Mouse (Mus musculus) limb, embryonic 11.5 days (tissue): ENCODE data around the gene Olfr1205. TPM values are rescaled to one million over a fixed set of nuclear protein-coding genes. Genes with fewer than 3 reads are reported as not detected.

ENCODE experiments used
- ATAC-seq: fragments of 200-750 bp; cut with Nextera tagmentation; 2 replicates; pipeline ENCODE4 v1.8.0; 2017; ENCODE audit warnings: low read depth; ENCODE audit not compliant: insufficient number of reproducible peaks, low FRiP score, low TSS enrichment
- DNase-seq: peaks from one replicate; pipeline ENCODE4 v3.0.0-alpha.2; 2015; ENCODE audit warnings: low spot score
- H3K27ac ChIP-seq: fragments of 300-500 bp; sonication (generic); replicated peaks from 2 replicates; pipeline ENCODE4 v1.5.1; 2014; ENCODE audit warnings: low read depth, mild to moderate bottlenecking, low read length
- H3K27me3 ChIP-seq: fragments of 300-500 bp; sonication (generic); 2 replicates; pipeline ENCODE4 v1.6.1; 2014; ENCODE audit warnings: mild to moderate bottlenecking, low read length, mixed read lengths; ENCODE audit not compliant: control insufficient read depth, insufficient read depth
- H3K36me3 ChIP-seq: fragments of 300-500 bp; sonication (generic); 2 replicates; pipeline ENCODE4 v1.6.1; 2014; ENCODE audit warnings: mild to moderate bottlenecking, low read length, moderate library complexity, mixed read lengths; ENCODE audit not compliant: control insufficient read depth, insufficient read depth
- H3K4me1 ChIP-seq: fragments of 300-500 bp; sonication (generic); 2 replicates; pipeline ENCODE4 v1.6.1; 2014; ENCODE audit warnings: low read length, mixed read lengths; ENCODE audit not compliant: control insufficient read depth, insufficient read depth
- H3K4me2 ChIP-seq: fragments of 300-500 bp; sonication (generic); 2 replicates; pipeline ENCODE4 v1.6.1; 2014; ENCODE audit warnings: low read depth, mild to moderate bottlenecking, moderate library complexity; ENCODE audit not compliant: severe bottlenecking
- H3K4me3 ChIP-seq: fragments of 300-500 bp; sonication (generic); 2 replicates; pipeline ENCODE4 v1.5.1; 2014; ENCODE audit warnings: low read depth, low read length
- H3K9ac ChIP-seq: fragments of 300-500 bp; sonication (generic); 2 replicates; pipeline ENCODE4 v1.6.1; 2014; ENCODE audit warnings: mild to moderate bottlenecking, low read length
- H3K9me3 ChIP-seq: fragments of 300-500 bp; sonication (generic); 2 replicates; pipeline ENCODE4 v1.6.1; 2016; ENCODE audit warnings: low read length; ENCODE audit not compliant: control insufficient read depth
- WGBS: fragments of 180-500 bp; shearing (Covaris S2); extraction: QIAGEN DNeasy Blood & Tissue Kit; methylation state at CpG from one replicate; pipeline ENCODE4 v1.1.7; 2014; 5-methylcytosine and 5-hydroxymethylcytosine counted together
- polyA plus RNA-seq: library from polyadenylated mRNA; unstranded; fragments of >200 nt; fragmentation: Nextera tagmentation; extraction: Ambion mirVana; gene quantifications from 2 replicates; pipeline ENCODE4 v1.2.1, GENCODE M21; 2014

Gene Olfr1205
- polyA plus RNA-seq = not detected in 2 replicates

- Histone ChIP-seq H3K9ac (no peak within 1 kb of the TSS), H3K9me3 (no peaks in the 10 kb centered on the region), H3K4me1 (no peaks in the 10 kb centered on the region), H3K4me3 (no peak within 1 kb of the TSS), H3K27me3 (no peaks in the 10 kb centered on the region), H3K36me3 (no peaks in the 10 kb centered on the region), H3K4me2 (no peak within 1 kb of the TSS), H3K27ac (no peak within 1 kb of the TSS)
- ATAC-seq (no peak), DNase-seq (no peak)
- 92% methylated on average over 2 of the region's 2 CpGs for WGBS
Measured at GRCm38 (mm10) chr2:88829437-88829836, at the start of gene Olfr1205. Gene Olfr1205, plus strand, starts transcription at chr2:88829737.

DNA sequence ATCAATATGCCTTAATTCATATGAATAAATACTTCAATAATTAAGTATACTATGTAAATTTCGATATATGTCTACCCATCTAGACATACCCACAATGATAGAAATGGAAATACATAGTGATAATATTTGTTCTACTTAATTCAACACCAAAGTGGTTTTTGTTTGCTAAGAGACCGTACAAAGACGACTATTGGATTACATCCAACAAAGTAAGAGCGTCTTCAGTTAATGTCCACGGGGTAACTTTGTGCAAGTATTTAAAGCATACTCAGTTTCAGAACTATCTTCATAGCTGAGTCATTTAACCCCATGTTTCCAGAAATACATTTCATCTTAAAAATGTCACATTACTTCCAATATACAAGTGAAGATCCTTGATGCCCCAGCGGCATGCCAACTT is 36.8 kb upstream of the Olfr1205 start, which contains the start of gene Olfr1201:
TSS of gene Olfr1201 (plus strand) at position 301 of the 400 bp plus-strand sequence.
- Histone ChIP-seq H3K9ac (no peak within 1 kb of the TSS), H3K27ac (no peak within 1 kb of the TSS), H3K4me3 (no peak within 1 kb of the TSS), H3K9me3 (no peaks in the 10 kb centered on the region), H3K27me3 (no peaks in the 10 kb centered on the region), H3K36me3 (no peaks in the 10 kb centered on the region), H3K4me2 (no peak within 1 kb of the TSS), H3K4me1 (no peaks in the 10 kb centered on the region)
- DNase-seq (no peak), ATAC-seq (no peak)
- 89% methylated on average over 6 of the region's 6 CpGs for WGBS

DNA sequence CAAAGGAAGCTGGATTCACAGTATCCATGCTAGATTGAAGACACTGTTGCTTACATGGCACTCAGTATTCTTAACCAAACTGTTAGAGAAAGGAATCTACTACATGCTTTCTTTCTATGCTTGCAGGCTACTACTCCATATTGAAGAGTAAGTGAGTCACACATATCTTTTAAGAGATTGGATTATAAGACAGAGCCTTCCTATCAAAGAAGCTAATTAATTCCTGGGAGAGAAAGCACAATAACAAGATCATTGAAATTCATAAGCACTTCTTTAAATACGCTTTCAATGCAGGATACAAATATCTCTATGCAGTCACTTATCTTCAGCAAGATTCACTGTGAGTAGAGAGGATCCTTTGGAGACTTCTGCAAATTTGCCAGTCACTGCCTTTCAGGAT is 15.3 kb upstream of the Olfr1205 start, which contains the start of gene Olfr1202:
TSS of gene Olfr1202 (plus strand) at position 301 of the 400 bp plus-strand sequence.
- 88% methylated on average over 1 of the region's 1 CpGs for WGBS
- Histone ChIP-seq H3K36me3 (no peaks in the 10 kb centered on the region), H3K4me3 (no peak within 1 kb of the TSS), H3K27ac (no peak within 1 kb of the TSS), H3K9ac (no peak within 1 kb of the TSS), H3K4me1 (no peaks in the 10 kb centered on the region), H3K4me2 (no peak within 1 kb of the TSS), H3K9me3 (no peaks in the 10 kb centered on the region), H3K27me3 (no peaks in the 10 kb centered on the region)
- DNase-seq = no peak
- ATAC-seq = no peak

DNA sequence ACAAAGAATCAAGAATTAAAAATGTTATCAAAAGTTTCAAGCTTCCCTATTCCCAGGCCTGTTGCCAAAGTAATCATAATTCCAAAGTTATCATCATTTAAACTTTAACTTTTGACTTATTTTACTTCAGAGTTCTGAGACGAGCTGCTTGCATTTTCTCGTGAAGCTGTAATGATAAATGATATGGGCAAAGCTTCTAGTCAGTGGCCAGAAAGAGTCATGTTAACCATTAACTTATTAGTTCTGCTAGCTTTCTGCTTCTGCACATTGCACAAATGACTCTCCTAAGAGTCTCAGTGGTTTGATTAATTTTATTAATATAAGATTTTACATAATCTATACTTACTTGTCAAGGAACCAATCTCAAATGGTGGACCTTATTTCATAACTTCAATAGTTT is 8.9 kb downstream of the Olfr1205 start:
- ATAC-seq = no peak
- Histone ChIP-seq H3K36me3 (no peaks in the 10 kb centered on the region), H3K9ac (no peak overlapping the region), H3K4me3 (no peak overlapping the region), H3K4me2 (no peak overlapping the region), H3K4me1 (no peaks in the 10 kb centered on the region), H3K27ac (no peak overlapping the region), H3K9me3 (no peaks in the 10 kb centered on the region), H3K27me3 (no peaks in the 10 kb centered on the region)
- WGBS = 91% methylated on average over 2 of the region's 2 CpGs
- DNase-seq = no peak

DNA sequence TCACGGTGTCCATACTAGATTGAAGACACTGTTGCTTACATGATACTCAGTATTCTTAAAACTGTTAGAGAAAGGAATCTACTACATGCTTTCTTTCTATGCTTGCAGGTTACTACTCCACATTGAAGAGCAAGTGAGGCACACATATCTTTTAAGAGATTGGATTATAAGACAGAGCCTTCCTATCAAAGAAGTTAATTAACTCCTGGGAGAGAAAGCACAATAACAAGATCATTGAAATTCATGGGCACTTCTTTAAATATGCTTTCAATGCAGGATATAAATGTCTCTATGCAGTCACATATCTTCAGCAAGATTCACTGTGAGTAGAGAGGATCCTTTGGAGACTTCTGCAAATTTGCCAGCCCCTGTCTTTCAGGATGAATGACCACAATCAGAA is 19.5 kb downstream of the Olfr1205 start, which contains the start of gene Olfr1204:
TSS of gene Olfr1204 (plus strand) at position 301 of the 400 bp plus-strand sequence.
- H3K4me3 ChIP-seq = no peak within 1 kb of the TSS
- no peak within 1 kb of the TSS for H3K4me2 ChIP-seq
- H3K27me3 ChIP-seq = no peaks in the 10 kb centered on the region
- no peak for DNase-seq
- no peaks in the 10 kb centered on the region for H3K36me3 ChIP-seq
- H3K9me3 ChIP-seq = no peaks in the 10 kb centered on the region
- H3K9ac ChIP-seq = no peak within 1 kb of the TSS
- WGBS = 94% methylated on average over 1 of the region's 1 CpGs
- H3K4me1 ChIP-seq = no peaks in the 10 kb centered on the region
- no peak within 1 kb of the TSS for H3K27ac ChIP-seq
- ATAC-seq = no peak

DNA sequence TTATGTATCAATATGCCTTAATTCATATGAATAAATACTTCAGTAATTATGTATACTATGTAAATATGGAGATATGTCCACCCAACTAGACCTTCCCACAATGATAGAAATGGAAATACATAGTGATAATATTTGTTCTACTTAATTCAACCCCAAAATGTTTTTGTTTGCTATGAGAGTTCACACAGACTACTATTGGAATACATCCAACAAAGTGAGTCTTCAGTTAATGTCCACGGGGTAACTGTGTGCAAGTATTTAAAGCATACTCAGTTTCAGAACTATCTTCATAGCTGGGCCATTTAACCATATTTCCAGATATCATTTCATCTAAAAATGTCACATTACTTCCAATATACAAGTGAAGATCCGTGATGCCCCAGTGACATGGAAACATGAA is 33.4 kb downstream of the Olfr1205 start, which contains the start of gene Olfr1206:
TSS of gene Olfr1206 (plus strand) at position 301 of the 400 bp plus-strand sequence.
- no peak for DNase-seq
- no peak within 1 kb of the TSS for H3K4me2 ChIP-seq
- H3K27ac ChIP-seq = no peak within 1 kb of the TSS
- no peak for ATAC-seq
- no peak within 1 kb of the TSS for H3K4me3 ChIP-seq
- no peaks in the 10 kb centered on the region for H3K36me3 ChIP-seq
- 92% methylated on average over 2 of the region's 2 CpGs for WGBS
- no peak within 1 kb of the TSS for H3K9ac ChIP-seq
- no peaks in the 10 kb centered on the region for H3K4me1 ChIP-seq
- H3K27me3 ChIP-seq = no peaks in the 10 kb centered on the region
- no peaks in the 10 kb centered on the region for H3K9me3 ChIP-seq

Other genes with a start within 250 kb of the Olfr1205 start
- gene Olfr1189, start 243.3 kb upstream of the Olfr1205 start, polyA plus RNA-seq = not detected in 2 replicates
- gene Olfr1191-ps1, start 189.2 kb upstream of the Olfr1205 start, polyA plus RNA-seq = not detected in 2 replicates
- gene Olfr1192-ps1, start 181.2 kb upstream of the Olfr1205 start, polyA plus RNA-seq = not detected in 2 replicates
- not detected in 2 replicates for gene Olfr1193, start 154.1 kb upstream of the Olfr1205 start, polyA plus RNA-seq
- gene Olfr1195, start 140.6 kb upstream of the Olfr1205 start, polyA plus RNA-seq = not detected in 2 replicates
- gene Olfr1196, start 125.1 kb upstream of the Olfr1205 start, polyA plus RNA-seq = not detected in 2 replicates
- not detected in 2 replicates for gene Olfr1197, start 97.4 kb upstream of the Olfr1205 start, polyA plus RNA-seq
- gene Olfr1198, start 78.4 kb upstream of the Olfr1205 start, polyA plus RNA-seq = not detected in 2 replicates
- gene Olfr1199, start 69.3 kb upstream of the Olfr1205 start, polyA plus RNA-seq = not detected in 2 replicates
- gene Olfr1200, start 59.2 kb upstream of the Olfr1205 start, polyA plus RNA-seq = not detected in 2 replicates
- gene Olfr1201, start 36.7 kb upstream of the Olfr1205 start, polyA plus RNA-seq = not detected in 2 replicates
- not detected in 2 replicates for gene Olfr1202, start 15.2 kb upstream of the Olfr1205 start, polyA plus RNA-seq
- not detected in 2 replicates for gene Olfr1204, start 19.6 kb downstream of the Olfr1205 start, polyA plus RNA-seq
- gene Olfr1206, start 33.5 kb downstream of the Olfr1205 start, polyA plus RNA-seq = not detected in 2 replicates
- gene Olfr1208, start 72.6 kb downstream of the Olfr1205 start, polyA plus RNA-seq = not detected in 2 replicates
- gene Olfr1209, start 85.4 kb downstream of the Olfr1205 start, polyA plus RNA-seq = not detected in 2 replicates
- not detected in 2 replicates for gene Olfr1211, start 108.4 kb downstream of the Olfr1205 start, polyA plus RNA-seq
- gene Olfr1212, start 124.2 kb downstream of the Olfr1205 start, polyA plus RNA-seq = not detected in 2 replicates
- not detected in 2 replicates for gene Gm13762, start 150.5 kb downstream of the Olfr1205 start, polyA plus RNA-seq
- gene Olfr1214, start 162.9 kb downstream of the Olfr1205 start, polyA plus RNA-seq = not detected in 2 replicates
- not detected in 2 replicates for gene Olfr1215, start 177.2 kb downstream of the Olfr1205 start, polyA plus RNA-seq
- not detected in 2 replicates for gene Olfr1216, start 188.6 kb downstream of the Olfr1205 start, polyA plus RNA-seq
- not detected in 2 replicates for gene Olfr1217, start 202.3 kb downstream of the Olfr1205 start, polyA plus RNA-seq
- gene Olfr1218, start 231.4 kb downstream of the Olfr1205 start, polyA plus RNA-seq = not detected in 2 replicates